Mouse (Mus musculus) liver, embryonic 14.5 days (tissue): ENCODE data around the gene Upp2.

ENCODE experiments used
- CTCF ChIP-seq: IDR thresholded peaks from 2 replicates; pipeline ENCODE4 v1.5.1; 2016; ENCODE audit warnings: antibody characterized with exemption, low read depth, control low read depth
- EP300 ChIP-seq: IDR thresholded peaks from 2 replicates; pipeline ENCODE4 v1.6.1; 2016; ENCODE audit warnings: antibody characterized with exemption, low read depth

- TF ChIP-seq CTCF, result no peak
- TF ChIP-seq EP300, result no peak
These were observed 275.3 kb downstream of the Upp2 start for GRCm38 (mm10) chr2:58842443-58842842.
